Mouse (Mus musculus) gastrocnemius, postnatal 14 days (tissue): ENCODE results near the gene Scgb3a1. TPM values are rescaled to one million over a fixed set of nuclear protein-coding genes. Genes with fewer than 3 reads are reported as not detected.
A peak's percentile ranks its signal among the peaks of the same experiment; 100 is the strongest.

Source experiments
- DNase-seq: peaks from one replicate; pipeline ENCODE4 v3.0.0; 2021; ENCODE audit warnings: mixed read lengths
- intact Hi-C: fragments of 180-260 bp; cut with DNase I; formaldehyde crosslinking; loops from one replicate; pipeline ENCODE4 v1.15.1; 2025; ENCODE audit warnings: low total_unique reads
- total RNA-seq, 2 experiments: library from RNA; stranded (reverse); gene quantifications; 2 replicates each; pipeline ENCODE4 v1.2.3; 2021

Scgb3a1 gene
- total RNA-seq, 2 experiments from 2014 or later, result not detected

GRCm38 (mm10) chr11:49655501-49655900, 7.9 kb upstream of the Scgb3a1 start:
- DNase-seq, result no peak
- intact Hi-C loops, result no loop called here

- DNase-seq, result no peak
- intact Hi-C loops, result no loop called here
These were observed 5.3 kb upstream of the Scgb3a1 start for GRCm38 (mm10) chr11:49658065-49658464.

DNA sequence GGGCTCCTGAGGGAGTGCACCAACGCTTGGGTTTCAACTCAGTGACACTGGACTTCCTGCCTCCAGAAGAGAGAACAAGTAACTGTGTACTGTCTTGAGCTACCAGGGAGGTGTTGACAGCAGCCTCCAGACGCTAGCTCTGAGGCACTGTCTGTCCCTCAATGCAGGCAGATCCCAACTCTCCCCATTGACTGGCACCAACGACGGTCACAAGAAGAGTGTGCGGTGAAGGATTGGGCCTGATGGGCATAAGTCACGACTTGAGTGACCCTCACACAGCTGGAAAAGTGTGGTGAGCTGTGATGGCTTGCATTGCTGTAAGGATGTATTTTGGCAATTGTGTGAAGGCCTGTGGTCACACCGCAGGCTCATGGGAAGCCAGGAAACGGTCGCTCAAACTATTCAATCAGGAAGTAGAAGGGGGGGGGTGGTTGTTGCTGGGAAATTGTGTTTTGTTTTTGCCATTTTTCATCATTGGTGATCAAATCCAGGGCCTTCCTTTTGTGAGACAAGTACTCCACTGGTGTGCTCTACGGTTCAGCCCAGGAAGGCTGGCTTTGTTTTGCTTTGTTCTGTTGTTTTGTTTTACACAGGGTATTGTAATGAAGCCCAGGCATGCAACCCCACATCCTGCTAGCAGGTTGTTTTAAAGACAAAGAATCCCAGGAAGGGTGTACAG, 4.5 kb upstream of the Scgb3a1 start:
- DNase-seq, result no peak
- intact Hi-C loops, result no loop called here

DNA sequence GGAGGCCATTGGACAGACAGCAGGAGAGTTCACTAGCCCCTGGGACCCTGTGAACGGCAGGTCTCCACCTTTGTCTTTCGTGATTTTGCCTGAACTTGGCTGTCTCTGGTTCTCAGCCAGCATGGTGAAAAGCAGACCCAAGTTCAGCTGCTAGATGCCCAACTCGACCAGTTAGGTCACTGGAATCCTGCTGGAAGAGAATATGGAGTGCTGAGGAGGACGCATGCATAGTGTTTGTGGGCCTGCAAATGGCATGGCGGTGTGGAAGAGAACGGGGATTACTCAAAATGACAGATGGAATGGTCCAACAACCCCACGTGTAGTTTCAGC, 4.0 kb upstream of the Scgb3a1 start:
- intact Hi-C loops, result no loop called here
- no peak for DNase-seq

GRCm38 (mm10) chr11:49662292-49662780, 1.1 kb upstream of the Scgb3a1 start:
- DNase-seq, result no peak
- intact Hi-C loops, result no loop called here

GRCm38 (mm10) chr11:49664262-49665140, 1.1 kb downstream of the Scgb3a1 start:
- intact Hi-C loops, result no loop called here
- DNase-seq, result no peak

DNA sequence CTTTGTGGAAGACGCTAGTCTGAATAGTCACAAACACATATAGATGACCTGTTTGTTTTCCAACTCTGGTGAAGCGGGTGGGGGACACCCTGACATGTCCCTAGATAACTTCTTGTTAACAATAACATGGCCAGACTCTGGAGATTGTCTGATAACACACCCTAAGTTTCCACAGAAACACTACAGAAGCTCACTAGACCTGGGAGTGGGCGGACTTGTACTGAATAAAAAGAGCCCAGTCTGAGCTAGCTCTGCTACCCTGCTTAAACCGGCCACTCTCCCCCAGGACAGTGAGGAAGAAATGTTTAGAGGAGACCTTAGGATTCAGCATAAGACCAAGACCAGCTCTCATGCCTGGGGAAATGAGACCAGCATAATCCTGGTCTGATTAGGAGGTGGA, 2.1 kb downstream of the Scgb3a1 start:
- DNase-seq, result no peak
- intact Hi-C loops, result no loop called here

DNA sequence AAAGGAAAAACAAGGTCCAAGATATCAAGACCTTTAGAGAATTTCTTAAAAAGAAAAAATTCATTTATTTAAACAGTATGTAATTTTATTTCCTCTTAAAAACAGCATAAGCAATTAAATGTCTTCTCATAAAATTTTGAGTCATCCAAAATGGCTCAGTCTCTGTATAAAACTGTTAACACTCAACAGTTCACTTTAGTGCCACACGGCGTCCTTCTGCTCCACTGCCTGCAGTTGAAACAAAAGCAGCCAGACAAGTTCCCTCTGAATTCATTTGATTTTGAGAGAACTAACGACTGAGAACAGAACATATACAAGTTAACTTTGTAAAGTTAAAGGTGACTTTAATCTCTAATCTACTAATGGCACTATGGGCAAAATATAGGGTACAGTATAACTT, 10.0 kb downstream of the Scgb3a1 start:
- intact Hi-C loops, result no loop called here

GRCm38 (mm10) chr11:49684237-49684973, 21.0 kb downstream of the Scgb3a1 start:
- DNase-seq, result no peak
- intact Hi-C loops, result no loop called here

More for the DNA sequence above, 10.0 kb downstream of the Scgb3a1 start:
- DNase-seq, result no peak

- intact Hi-C loops, result no loop called here
- no peak for DNase-seq
These were observed 31.6 kb downstream of the Scgb3a1 start for GRCm38 (mm10) chr11:49695013-49695412.

DNA sequence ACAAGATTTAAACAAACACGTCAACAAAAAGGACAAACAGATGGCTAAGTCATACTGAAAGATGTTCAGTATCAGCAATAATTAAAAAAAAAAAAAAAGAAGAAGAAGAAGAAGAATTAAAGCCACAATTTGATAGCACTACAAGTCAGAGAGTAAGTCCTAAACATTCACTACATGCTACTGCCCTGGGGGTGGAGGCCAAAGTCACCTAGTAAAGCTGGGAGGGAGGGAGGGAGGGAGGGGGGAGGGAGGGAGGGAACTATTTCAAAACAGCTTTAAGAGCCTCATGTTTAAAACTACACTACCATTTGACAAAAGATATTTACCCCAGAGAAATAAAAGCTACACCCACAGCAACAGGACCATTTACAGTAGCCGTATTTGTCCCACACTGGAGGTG, 32.3 kb downstream of the Scgb3a1 start:
- DNase-seq, result no peak
- intact Hi-C loops, result no loop called here

DNA sequence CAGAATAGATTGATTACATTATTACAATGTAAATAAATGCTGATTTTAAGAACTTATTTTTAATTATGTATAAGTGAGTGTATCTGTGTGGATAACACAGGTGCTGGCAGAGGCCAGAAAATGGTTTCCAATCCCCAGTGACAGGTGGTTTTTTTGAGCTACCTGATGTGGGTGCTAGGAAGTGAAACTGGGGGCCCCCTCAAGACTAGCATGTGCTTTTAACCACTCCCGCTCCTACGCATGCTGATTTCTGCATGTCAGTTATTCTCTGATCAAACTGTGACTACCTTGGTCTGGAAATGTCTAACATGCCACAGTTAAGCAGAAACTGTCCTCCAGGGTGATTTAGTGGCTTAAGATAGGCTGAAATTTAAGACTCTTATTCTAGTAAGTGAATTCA, 33.1 kb downstream of the Scgb3a1 start:
- intact Hi-C loops, result no loop called here
- no peak for DNase-seq

- DNase-seq, result no peak
- intact Hi-C loops, result no loop called here
These were observed 34.4 kb downstream of the Scgb3a1 start for GRCm38 (mm10) chr11:49697779-49698178.

DNA sequence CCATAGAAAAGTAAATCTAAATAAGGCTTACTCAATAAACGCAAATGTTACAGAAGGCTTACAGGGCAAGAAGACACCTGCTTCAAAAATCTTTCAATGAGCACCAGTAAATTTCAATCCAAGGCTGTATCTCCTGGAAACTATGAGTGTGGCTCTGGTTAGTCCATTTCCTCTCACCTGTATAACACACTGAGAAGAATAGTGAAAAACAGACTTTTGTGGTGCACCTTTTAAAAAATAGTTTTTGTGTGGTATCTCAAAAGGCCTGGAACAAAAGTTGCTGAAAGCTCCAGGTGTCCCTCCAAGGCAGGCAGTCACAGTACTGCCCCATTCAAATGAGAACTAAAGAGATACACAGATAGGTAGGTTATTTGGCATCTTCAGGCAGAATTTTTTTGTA, 35.7 kb downstream of the Scgb3a1 start:
- DNase-seq, result no peak
- intact Hi-C loops, result no loop called here

GRCm38 (mm10) chr11:49702014-49702413, 38.6 kb downstream of the Scgb3a1 start:
- DNase-seq, result no peak
- intact Hi-C loops, result no loop called here

- intact Hi-C loops, result no loop called here
These were observed 41.4 kb downstream of the Scgb3a1 start for GRCm38 (mm10) chr11:49704804-49705203.

GRCm38 (mm10) chr11:49707834-49708233, 44.4 kb downstream of the Scgb3a1 start:
- no peak for DNase-seq
- intact Hi-C loops, result no loop called here

More at GRCm38 (mm10) chr11:49704804-49705203, 41.4 kb downstream of the Scgb3a1 start:
- no peak for DNase-seq

- DNase-seq, result no peak
- intact Hi-C loops, result no loop called here
These were observed 47.3 kb downstream of the Scgb3a1 start for GRCm38 (mm10) chr11:49710664-49711063.

DNA sequence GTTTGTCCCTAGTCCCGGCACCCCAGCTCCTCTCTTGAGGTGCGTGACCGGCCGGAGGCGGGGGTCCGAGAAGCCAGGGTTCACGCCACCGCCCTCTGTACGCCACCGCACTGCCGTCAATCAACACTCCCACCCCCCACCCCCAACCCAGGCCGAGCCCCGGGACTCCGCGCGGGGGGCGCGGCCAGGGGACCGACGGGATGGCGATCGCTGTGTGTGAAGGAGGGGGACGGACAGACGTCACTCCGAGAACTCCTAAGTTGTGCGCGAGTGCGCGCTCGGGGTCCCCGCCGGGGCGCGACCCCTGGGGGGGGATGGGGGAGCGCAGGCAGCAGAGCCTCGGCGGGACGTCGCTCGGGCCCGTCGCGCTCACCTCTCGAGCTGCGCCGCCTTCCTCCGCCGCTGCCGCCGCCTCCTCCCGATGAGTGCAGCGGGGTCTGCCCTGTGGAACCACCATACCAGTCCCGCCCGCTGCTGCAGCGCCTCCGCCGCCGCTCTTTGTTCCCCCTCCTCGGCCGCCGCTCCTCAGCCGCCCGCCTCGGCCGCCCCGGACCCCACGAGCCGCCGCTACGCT, 48.7 kb downstream of the Scgb3a1 start:
- intact Hi-C loops, result no loop called here
- peak; percentile 31 for DNase-seq
